Mouse (Mus musculus) MEL (cell line): Measurements from ENCODE around the gene Ralb. TPM values are rescaled to one million over a fixed set of nuclear protein-coding genes. Genes with fewer than 3 reads are reported as not detected.
A peak's percentile ranks its signal among the peaks of the same experiment; 100 is the strongest.

Experiments
- DNase-seq: peaks from one replicate; pipeline ENCODE4 v3.0.0; 2011; ENCODE audit warnings: low read depth, low spot score
- H3K27ac ChIP-seq: 2 replicates; pipeline ENCODE4 v1.5.1; 2012; ENCODE audit warnings: low read depth, mild to moderate bottlenecking, control low read depth, low read length, moderate library complexity; ENCODE audit not compliant: control insufficient read depth
- H3K27me3 ChIP-seq, 2 experiments: fragments of 150-350 bp in 1 of 2; sonication (generic) in 1 of 2; 2 replicates each; pipeline ENCODE4 v1.6.1; 2012; ENCODE audit warnings: low read length in 2 of 2, mild to moderate bottlenecking in 2 of 2, improper control_type of control experiment in 1 of 2, moderate library complexity in 1 of 2; ENCODE audit not compliant: insufficient read depth in 2 of 2, control insufficient read depth in 1 of 2
- H3K36me3 ChIP-seq, 2 experiments: 2 replicates each; pipeline ENCODE4 v1.6.1; 2012 to 2014; ENCODE audit warnings: low read length in 2 of 2, improper control_type of control experiment in 1 of 2, inconsistent platforms in 1 of 2, mild to moderate bottlenecking in 1 of 2; ENCODE audit not compliant: insufficient read depth in 2 of 2, control insufficient read depth in 1 of 2
- H3K4me1 ChIP-seq, 2 experiments: fragments of 150-350 bp in 1 of 2; sonication (generic) in 1 of 2; 2 replicates each; pipeline ENCODE4 v1.6.1; 2012; ENCODE audit warnings: low read length in 2 of 2, improper control_type of control experiment in 1 of 2, mild to moderate bottlenecking in 1 of 2; ENCODE audit not compliant: insufficient read depth in 2 of 2, control insufficient read depth in 1 of 2
- H3K4me3 ChIP-seq, 2 experiments: fragments of 150-350 bp in 1 of 2; sonication (generic) in 1 of 2; 2 replicates each; pipeline ENCODE4 v1.5.1; 2012; ENCODE audit warnings: low read depth in 2 of 2, low read length in 2 of 2, mild to moderate bottlenecking in 2 of 2, moderate library complexity in 2 of 2, control low read depth in 1 of 2, improper control_type of control experiment in 1 of 2; ENCODE audit not compliant: control insufficient read depth in 1 of 2, insufficient read depth in 1 of 2
- H3K79me2 ChIP-seq: 2 replicates; pipeline ENCODE4 v1.6.1; 2012; ENCODE audit warnings: mild to moderate bottlenecking, low read length, moderate library complexity; ENCODE audit not compliant: control insufficient read depth, poor library complexity, insufficient read depth
- H3K9ac ChIP-seq: 2 replicates; pipeline ENCODE4 v1.6.1; 2012; ENCODE audit warnings: low read depth, mild to moderate bottlenecking, control low read depth, low read length, moderate library complexity; ENCODE audit not compliant: control insufficient read depth, poor library complexity, severe bottlenecking
- H3K9me3 ChIP-seq: fragments of 150-350 bp; sonication (generic); replicated peaks from 2 replicates; pipeline ENCODE4 v1.6.1; 2012; ENCODE audit warnings: mild to moderate bottlenecking, low read length, improper control_type of control experiment, moderate library complexity; ENCODE audit not compliant: insufficient read depth
- BHLHE40 ChIP-seq: IDR thresholded peaks from 2 replicates; pipeline ENCODE4 v1.6.1; 2012; ENCODE audit warnings: low read depth, mild to moderate bottlenecking, inconsistent platforms, low read length, improper control_type of control experiment, borderline replicate concordance
- CHD1 ChIP-seq: IDR thresholded peaks from 2 replicates; pipeline ENCODE4 v1.6.1; 2012; ENCODE audit warnings: low read depth, mild to moderate bottlenecking, inconsistent platforms, low read length, improper control_type of control experiment
- CTCF ChIP-seq, 3 experiments: IDR thresholded peaks in 2 of 3; conservative IDR thresholded peaks in 1 of 3; 2 replicates each; pipeline ENCODE4 v1.5.1; 2011 to 2012; ENCODE audit warnings: low read length in 3 of 3, low read depth in 2 of 3, mild to moderate bottlenecking in 2 of 3, improper control_type of control experiment in 1 of 3, inconsistent platforms in 1 of 3, mixed read lengths in 1 of 3, moderate library complexity in 1 of 3; ENCODE audit not compliant: control insufficient read depth in 1 of 3, insufficient read depth in 1 of 3, poor library complexity in 1 of 3, severe bottlenecking in 1 of 3
- ETS1 ChIP-seq: IDR thresholded peaks from 2 replicates; pipeline ENCODE4 v1.6.1; 2012; ENCODE audit warnings: low read depth, mild to moderate bottlenecking, inconsistent platforms, low read length, improper control_type of control experiment, moderate library complexity
- GATA1 ChIP-seq: IDR thresholded peaks from 2 replicates; pipeline ENCODE4 v1.6.1; 2011; ENCODE audit warnings: low read depth, low read length, improper control_type of control experiment
- HCFC1 ChIP-seq: IDR thresholded peaks from 2 replicates; pipeline ENCODE4 v1.6.1; 2012; ENCODE audit warnings: low read depth, mild to moderate bottlenecking, inconsistent platforms, low read length, improper control_type of control experiment, moderate library complexity
- JUND ChIP-seq: IDR thresholded peaks from 2 replicates; pipeline ENCODE4 v1.6.1; 2011; ENCODE audit warnings: low read depth, mild to moderate bottlenecking, improper control_type of control experiment, low read length
- KAT2A ChIP-seq: conservative IDR thresholded peaks from 2 replicates; pipeline ENCODE4 v1.6.1; 2012; ENCODE audit warnings: low read depth, low read length, improper control_type of control experiment, inconsistent platforms
- MAFK ChIP-seq: IDR thresholded peaks from 2 replicates; pipeline ENCODE4 v1.6.1; 2011; ENCODE audit warnings: low read depth, mild to moderate bottlenecking, low read length, improper control_type of control experiment, borderline replicate concordance
- MAX ChIP-seq: IDR thresholded peaks from 2 replicates; pipeline ENCODE4 v1.6.1; 2011; ENCODE audit warnings: low read length, improper control_type of control experiment
- MAZ ChIP-seq: IDR thresholded peaks from 2 replicates; pipeline ENCODE4 v1.6.1; 2012; ENCODE audit warnings: low read depth, mild to moderate bottlenecking, inconsistent platforms, low read length, improper control_type of control experiment
- MYB ChIP-seq: IDR thresholded peaks from 2 replicates; pipeline ENCODE4 v1.6.1; 2011; ENCODE audit warnings: mild to moderate bottlenecking, low read depth, low read length, improper control_type of control experiment
- MYC ChIP-seq: IDR thresholded peaks from 2 replicates; pipeline ENCODE4 v1.6.1; 2011; ENCODE audit warnings: low read depth, mild to moderate bottlenecking, low read length, improper control_type of control experiment, moderate library complexity
- NELFE ChIP-seq: IDR thresholded peaks from 2 replicates; pipeline ENCODE4 v1.6.1; 2011; ENCODE audit warnings: low read depth, low read length, improper control_type of control experiment
- NRF1 ChIP-seq: IDR thresholded peaks from 2 replicates; pipeline ENCODE4 v1.6.1; 2014; ENCODE audit warnings: low read depth, mild to moderate bottlenecking, inconsistent platforms, low read length, improper control_type of control experiment, moderate library complexity; ENCODE audit not compliant: poor library complexity, insufficient read depth, severe bottlenecking
- POLR2AphosphoS2 ChIP-seq: IDR thresholded peaks from 2 replicates; pipeline ENCODE4 v1.6.1; 2011; ENCODE audit warnings: low read length, improper control_type of control experiment
- POLR2AphosphoS5 ChIP-seq: IDR thresholded peaks from 2 replicates; pipeline ENCODE4 v1.6.1; 2012; ENCODE audit warnings: low read depth, borderline replicate concordance, mild to moderate bottlenecking, inconsistent platforms, low read length, moderate library complexity, mixed read lengths
- RCOR1 ChIP-seq: IDR thresholded peaks from 2 replicates; pipeline ENCODE4 v1.6.1; 2012; ENCODE audit warnings: low read depth, mild to moderate bottlenecking, inconsistent platforms, low read length, improper control_type of control experiment
- SIN3A ChIP-seq: IDR thresholded peaks from 2 replicates; pipeline ENCODE4 v1.6.1; 2012; ENCODE audit warnings: low read length, improper control_type of control experiment, inconsistent platforms
- TAL1 ChIP-seq: IDR thresholded peaks from 2 replicates; pipeline ENCODE4 v1.6.1; 2012; ENCODE audit warnings: mild to moderate bottlenecking, inconsistent platforms, low read length, moderate library complexity, mixed read lengths
- TBP ChIP-seq: IDR thresholded peaks from 2 replicates; pipeline ENCODE4 v1.8.0; 2011; ENCODE audit warnings: low read depth, low read length, improper control_type of control experiment
- UBTF ChIP-seq: IDR thresholded peaks from 2 replicates; pipeline ENCODE4 v1.6.1; 2012; ENCODE audit warnings: low read depth, mild to moderate bottlenecking, inconsistent platforms, low read length, improper control_type of control experiment, moderate library complexity, borderline replicate concordance; ENCODE audit not compliant: insufficient read depth
- USF1 ChIP-seq: IDR thresholded peaks from 2 replicates; pipeline ENCODE4 v1.6.1; 2014; ENCODE audit warnings: low read depth, mild to moderate bottlenecking, inconsistent platforms, low read length, improper control_type of control experiment, moderate library complexity
- USF2 ChIP-seq, 2 experiments: IDR thresholded peaks; 2 replicates each; pipeline ENCODE4 v1.6.1; 2011 to 2012; ENCODE audit warnings: improper control_type of control experiment in 2 of 2, low read length in 2 of 2, borderline replicate concordance in 1 of 2, inconsistent platforms in 1 of 2, low read depth in 1 of 2, mild to moderate bottlenecking in 1 of 2; ENCODE audit not compliant: insufficient read depth in 1 of 2
- ZKSCAN1 ChIP-seq: IDR thresholded peaks from 2 replicates; pipeline ENCODE4 v1.6.1; 2012; ENCODE audit warnings: low read depth, mild to moderate bottlenecking, inconsistent platforms, low read length, improper control_type of control experiment, moderate library complexity
- ZMIZ1 ChIP-seq: IDR thresholded peaks from 2 replicates; pipeline ENCODE4 v1.6.1; 2012; ENCODE audit warnings: low read depth, mild to moderate bottlenecking, inconsistent platforms, low read length, improper control_type of control experiment, moderate library complexity
- ZNF384 ChIP-seq: IDR thresholded peaks from 2 replicates; pipeline ENCODE4 v1.6.1; 2012; ENCODE audit warnings: low read depth, mild to moderate bottlenecking, inconsistent platforms, low read length, improper control_type of control experiment
- polyA plus RNA-seq, 2 experiments: library from polyadenylated mRNA; stranded (reverse) in 1 of 2; unstranded in 1 of 2; fragments of >175 nt in 1 of 2; fragments of >200 nt in 1 of 2; gene quantifications; 2 replicates each; pipeline versions ENCODE4 v1.2.1 to v1.2.4; 2012; ENCODE audit warnings: low replicate concordance in 2 of 2, low read depth in 1 of 2; ENCODE audit not compliant: insufficient read length in 2 of 2, insufficient read depth in 1 of 2, missing spikeins in 1 of 2
- total RNA-seq: library from RNA; depleted of rRNA; stranded (reverse); fragments of 300-350 nt; gene quantifications from 2 replicates; pipeline ENCODE4 v1.2.3, GENCODE M21; 2012

Ralb gene
- total and polyA plus RNA-seq, 3 experiments, result 28.0 to 45.1 TPM; not detected in 1

DNA sequence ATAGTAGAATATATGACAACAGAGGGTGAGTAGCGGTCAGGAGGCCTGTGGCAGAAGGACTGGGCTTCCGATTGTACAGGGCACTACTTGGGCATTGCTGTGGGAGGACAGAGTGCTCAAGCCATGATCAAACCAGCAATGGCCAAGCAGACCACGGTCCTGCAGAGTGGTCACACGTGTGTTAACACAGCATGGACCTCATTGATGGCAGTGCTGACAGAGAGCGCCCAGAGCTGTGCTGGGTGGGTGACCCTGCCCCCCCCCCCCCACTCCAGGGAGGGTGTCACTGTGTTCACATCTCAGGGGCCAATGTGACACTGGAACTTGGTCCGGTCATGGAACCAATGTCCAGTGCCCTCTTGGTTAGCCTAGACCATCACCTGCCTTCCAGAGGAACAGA is 27.6 kb upstream of the Ralb start (continued):
- TF ChIP-seq MYC, result no peak

DNA sequence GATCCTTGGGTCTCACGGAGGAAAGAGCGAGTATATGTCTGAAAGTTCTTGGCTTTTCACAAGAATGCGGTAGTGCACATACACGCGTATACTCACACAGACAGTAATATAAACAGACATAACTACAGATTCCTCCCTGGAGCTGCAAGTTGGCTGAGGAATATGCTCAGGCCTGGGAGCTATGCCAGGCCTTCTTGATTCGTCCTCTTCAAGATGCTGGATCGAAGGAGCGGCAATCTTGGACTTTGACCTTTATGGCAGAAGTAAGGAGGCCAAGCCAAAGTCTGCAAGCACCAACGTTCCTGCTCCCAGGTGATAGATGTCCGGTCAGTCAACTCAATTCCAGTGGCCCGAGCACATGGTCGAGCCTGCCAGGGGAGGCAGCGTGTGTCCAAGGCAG is 26.3 kb upstream of the Ralb start:
- Histone ChIP-seq H3K36me3 (peaks cover 0 to 9% of the 10 kb centered on the region in 2 experiments; a peak in 2 of 4 replicates), H3K9me3 (no peaks in the 10 kb centered on the region), H3K27me3 (no peaks in the 10 kb centered on the region), H3K27ac (no peak overlapping the region), H3K4me1 (peaks cover 1 to 14% of the 10 kb centered on the region in 2 experiments; a peak in 3 of 4 replicates), H3K4me3 (no peak overlapping the region), H3K79me2 (peaks cover 17% of the 10 kb centered on the region), H3K9ac (no peak overlapping the region)
- TF ChIP-seq MAFK (no peak), ZNF384 (no peak), MYB (no peak), TAL1 (no peak), MYC (no peak), ETS1 (no peak), NRF1 (no peak), UBTF (no peak), BHLHE40 (no peak), TBP (no peak)
- no peak for DNase-seq

- Histone ChIP-seq H3K27ac (peak within 1 kb of the TSS; percentile 76), H3K27me3 (no peaks in the 10 kb centered on the region), H3K9me3 (no peaks in the 10 kb centered on the region), H3K36me3 (peaks cover 0 to 18% of the 10 kb centered on the region in 2 experiments; a peak in 3 of 4 replicates), H3K4me3 (peak within 1 kb of the TSS; percentile 54 to 80), H3K79me2 (peaks cover 19% of the 10 kb centered on the region), H3K9ac (peak within 1 kb of the TSS; percentile 91), H3K4me1 (peaks cover 1 to 29% of the 10 kb centered on the region in 2 experiments)
- peak; percentile 90 for DNase-seq
- TF ChIP-seq USF1 (peak; percentile 94), ZMIZ1 (peak; percentile 79), MAZ (peak; percentile 42; the same call in 1 of the 2 replicates), USF2 (IDR thresholded peaks at IDR 0.05; ENCODE audit: borderline replicate concordance in 1 of 2, insufficient read depth in 1 of 2, low read depth in 1 of 2, low read length in 2 of 2) (peak in 1 of 2 experiments; percentile 72; a peak in 2 of 4 replicates), POLR2AphosphoS5 (no peak), POLR2AphosphoS2 (peak; percentile 82), ETS1 (peak; percentile 45; the same call in 1 of the 2 replicates), MYB (no peak), MYC (peak; percentile 97), SIN3A (peak; percentile 86), MAX (peak; percentile 100), NELFE (peak; percentile 79), GATA1 (no peak), RCOR1 (no peak), JUND (no peak), KAT2A (no peak), CTCF (IDR thresholded peaks at IDR 0.05 in 2 of 3, conservative IDR thresholded peaks at IDR 0.05 in 1 of 3; ENCODE audit: control insufficient read depth in 1 of 3, insufficient read depth in 1 of 3, low read depth in 2 of 3, low read length in 3 of 3, poor library complexity in 1 of 3, severe bottlenecking in 1 of 3) (no peak), CHD1 (no peak), ZKSCAN1 (no peak), HCFC1 (peak; percentile 73), MAFK (no peak)
These were observed 21.3 kb upstream of the Ralb start, which contains the start of gene Tmem185b for GRCm38 (mm10) chr1:119525689-119526591. Gene Tmem185b, plus strand, starts transcription at chr1:119526160.
